Mouse (Mus musculus): ENCODE data around the gene Trem2. TPM values are rescaled to one million over a fixed set of nuclear protein-coding genes. Genes with fewer than 3 reads are reported as not detected.
A peak's percentile ranks its signal among the peaks of the same experiment; 100 is the strongest.
"Not testable (repeated sequence)": the region's sequence is repeated elsewhere in the genome, so short reads cannot be mapped to it uniquely, and the experiment has no call there.

Gene Trem2
- total RNA-seq, 2 experiments from 2014 or later, result 2.8 to 3.7 TPM

DNA sequence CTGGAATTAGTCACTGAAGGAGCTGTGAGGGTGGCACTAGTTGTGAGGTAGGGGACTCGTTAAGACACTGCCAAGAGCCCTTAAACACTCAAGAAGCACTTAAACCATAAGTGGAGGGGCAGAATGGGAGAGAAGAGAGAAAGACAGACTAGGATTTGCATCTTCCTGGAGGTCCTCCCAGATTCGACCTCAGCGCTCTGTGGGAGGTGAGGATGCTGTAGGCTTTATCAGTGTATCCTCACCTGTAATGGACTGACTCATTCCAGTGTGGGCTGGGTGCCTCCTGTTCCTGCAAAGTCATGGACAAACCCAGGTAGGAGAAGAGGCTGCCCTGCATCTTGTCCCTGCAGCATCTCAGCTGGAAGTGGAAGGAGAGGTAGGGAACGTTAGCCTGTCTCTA is 633 bp downstream of the Trem2 start:
- no peak for ATAC-seq (replicated peaks; ENCODE audit: poor library complexity, severe bottlenecking)

DNA sequence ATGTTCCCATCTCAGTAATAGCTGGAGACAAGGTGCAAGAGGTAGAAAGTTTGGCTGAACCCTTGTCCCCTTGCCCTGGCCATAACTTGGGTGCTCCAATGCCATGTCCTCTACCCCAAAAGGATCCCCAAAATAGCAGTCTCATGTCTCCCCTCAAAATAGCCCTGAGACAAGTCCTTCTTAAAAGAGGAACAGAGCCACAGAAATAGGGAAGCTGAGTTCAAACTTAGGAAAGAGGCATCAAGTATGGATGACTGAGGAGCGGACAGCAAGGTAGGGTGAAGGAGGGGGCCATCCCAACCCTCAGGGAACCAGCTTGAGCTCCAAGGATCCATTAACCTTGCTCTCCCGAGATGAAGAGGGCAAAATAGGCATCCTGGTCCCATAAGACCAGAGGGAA is 1.1 kb downstream of the Trem2 start:
- ATAC-seq (replicated peaks; ENCODE audit: poor library complexity, severe bottlenecking), result peak; percentile 85

DNA sequence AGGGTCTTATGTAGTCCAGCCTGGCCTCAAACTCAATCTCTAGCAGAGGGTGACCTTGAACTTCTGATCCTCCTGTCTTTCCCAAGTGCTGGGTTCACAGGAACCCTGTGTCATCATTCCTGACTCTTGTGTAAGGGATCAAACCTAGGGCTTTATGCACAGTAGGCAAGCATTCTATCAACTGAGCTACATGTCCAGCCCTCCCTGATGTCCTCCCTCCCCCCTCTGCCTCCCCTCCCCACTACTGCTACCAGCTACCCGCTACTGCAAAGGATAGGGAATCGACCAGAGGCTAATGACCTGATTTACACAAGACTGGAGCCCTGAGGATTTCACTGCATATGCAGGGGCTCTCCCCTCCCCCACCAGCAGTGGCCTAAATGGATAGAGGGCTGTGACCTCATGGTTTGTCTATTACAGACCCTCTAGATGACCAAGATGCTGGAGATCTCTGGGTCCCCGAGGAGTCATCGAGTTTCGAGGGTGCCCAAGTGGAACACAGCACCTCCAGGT is 4.5 kb downstream of the Trem2 start:
- ATAC-seq (replicated peaks; ENCODE audit: poor library complexity, severe bottlenecking), result no peak

DNA sequence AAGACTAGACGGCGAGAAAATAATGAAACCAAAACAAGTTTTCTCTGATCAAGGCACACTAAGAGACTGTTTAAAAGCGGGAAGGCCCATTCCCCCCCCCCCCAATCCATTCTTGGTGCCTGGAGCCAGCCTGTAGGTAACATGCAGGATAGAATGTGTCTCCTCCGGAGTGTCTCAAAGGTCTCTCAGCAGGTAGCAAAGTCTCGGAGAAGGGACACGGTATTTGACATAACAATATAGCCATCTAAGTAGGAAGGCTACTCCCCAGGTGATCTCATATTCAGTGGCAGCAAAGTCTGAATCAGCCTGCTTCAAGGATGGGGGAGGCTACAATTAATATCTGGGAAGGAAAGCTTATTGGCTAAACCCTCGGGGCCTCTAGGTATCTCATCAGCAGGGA is 6.8 kb downstream of the Trem2 start:
- ATAC-seq (replicated peaks; ENCODE audit: poor library complexity, severe bottlenecking), result not testable (repeated sequence)

DNA sequence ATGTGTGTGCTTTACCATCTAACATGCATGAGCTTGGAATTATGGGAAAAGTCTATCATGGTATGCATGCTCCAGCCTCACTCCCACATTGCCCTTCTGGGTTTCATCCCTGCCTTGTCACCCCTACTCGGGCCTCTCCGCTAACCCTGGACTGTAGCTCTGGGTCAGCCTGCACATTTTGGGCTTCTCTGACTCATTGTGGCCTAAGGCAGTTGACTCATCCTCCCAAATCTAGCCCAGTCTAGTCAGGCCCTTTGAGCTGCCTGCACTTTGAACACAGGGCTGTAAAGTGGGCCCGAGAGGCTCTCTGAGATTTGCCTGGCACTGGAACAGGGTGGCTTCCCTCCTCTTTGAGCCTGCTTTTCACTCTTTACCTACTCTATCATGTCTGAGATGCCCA is 9.6 kb downstream of the Trem2 start:
- ATAC-seq (replicated peaks; ENCODE audit: poor library complexity, severe bottlenecking), result no peak

DNA sequence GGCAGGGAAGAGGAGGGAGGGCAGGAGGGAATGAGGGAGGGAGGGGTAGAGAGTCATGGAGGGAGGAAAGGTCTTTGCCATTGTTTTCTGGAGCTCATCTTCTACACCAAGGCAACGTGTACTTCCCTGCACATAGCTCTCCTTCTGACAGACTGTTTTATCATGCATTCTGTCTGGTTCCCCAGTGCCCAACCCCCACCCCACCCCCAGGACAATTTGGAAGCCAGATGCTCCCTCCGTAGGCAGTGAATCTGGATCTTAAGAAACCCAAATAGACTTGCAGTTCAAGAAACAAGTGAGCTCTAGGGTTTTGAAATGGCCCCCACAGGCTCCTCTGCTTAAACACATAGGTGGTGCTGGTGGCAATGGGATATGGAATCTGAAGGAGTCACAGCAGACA is 11.7 kb downstream of the Trem2 start:
- ATAC-seq (replicated peaks; ENCODE audit: poor library complexity, severe bottlenecking), result no peak

DNA sequence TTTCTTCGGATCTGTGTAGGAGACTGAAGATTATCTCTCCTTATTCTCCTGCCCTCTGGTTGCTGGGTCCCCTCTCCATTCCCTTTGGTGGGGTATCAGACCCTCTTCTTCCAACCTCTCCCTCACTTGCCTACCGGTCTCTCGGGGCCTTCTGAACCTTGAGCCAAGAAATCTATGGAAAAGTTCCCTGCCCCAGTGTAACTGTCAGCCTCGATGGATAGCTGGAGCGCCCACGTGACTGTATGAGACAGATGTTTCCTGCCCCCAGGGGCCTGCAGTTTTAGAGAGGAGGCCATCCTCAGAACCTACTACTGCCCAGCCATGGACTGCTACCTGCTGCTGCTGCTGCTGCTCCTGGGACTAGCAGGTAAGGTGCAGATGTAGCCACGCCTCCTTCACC is 13.4 kb downstream of the Trem2 start, which contains the start of gene Treml1:
Treml1 (plus strand) TSS at position 301 of the 400 bp plus-strand sequence.
- ATAC-seq (replicated peaks; ENCODE audit: poor library complexity, severe bottlenecking), result no peak

DNA sequence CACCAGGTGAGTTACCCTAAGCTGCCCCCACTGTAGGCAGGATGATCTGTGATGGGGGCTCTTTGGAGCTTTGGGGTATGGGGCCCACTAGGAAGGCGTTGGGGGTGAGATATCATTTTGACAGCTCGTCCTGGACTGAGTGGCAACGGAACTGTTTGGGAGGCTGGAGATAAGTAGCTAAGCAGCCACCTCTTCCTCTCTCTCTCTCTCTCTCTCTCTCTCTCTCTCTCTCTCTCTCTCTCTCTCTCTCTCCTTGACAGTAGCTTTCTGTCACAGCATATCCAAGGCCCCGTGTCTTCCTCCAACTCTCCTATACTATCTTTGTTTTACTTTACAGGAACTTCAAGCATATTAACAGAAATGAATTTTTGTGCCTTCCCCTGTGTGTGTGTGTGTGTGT is 14.3 kb downstream of the Trem2 start:
- no peak for ATAC-seq (replicated peaks; ENCODE audit: poor library complexity, severe bottlenecking)

DNA sequence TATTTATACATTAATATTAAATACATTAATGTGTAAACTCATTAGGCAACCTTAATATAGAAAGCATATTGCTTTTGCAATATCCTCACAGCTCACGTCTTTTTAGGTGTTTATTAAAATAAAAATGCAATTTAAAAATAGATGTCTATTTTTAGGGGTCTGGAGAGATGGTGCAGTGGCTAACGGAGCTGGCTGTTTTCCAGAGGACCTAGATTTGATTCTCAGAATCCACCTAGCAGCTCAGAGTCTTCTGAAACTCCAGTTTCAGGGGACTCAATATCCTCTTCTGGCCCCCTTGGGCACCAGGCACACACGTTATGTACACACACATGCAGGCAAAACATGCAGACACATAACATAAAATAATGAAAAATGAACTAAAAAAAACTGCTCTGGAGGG is 16.1 kb downstream of the Trem2 start:
- no peak for ATAC-seq (replicated peaks; ENCODE audit: poor library complexity, severe bottlenecking)

DNA sequence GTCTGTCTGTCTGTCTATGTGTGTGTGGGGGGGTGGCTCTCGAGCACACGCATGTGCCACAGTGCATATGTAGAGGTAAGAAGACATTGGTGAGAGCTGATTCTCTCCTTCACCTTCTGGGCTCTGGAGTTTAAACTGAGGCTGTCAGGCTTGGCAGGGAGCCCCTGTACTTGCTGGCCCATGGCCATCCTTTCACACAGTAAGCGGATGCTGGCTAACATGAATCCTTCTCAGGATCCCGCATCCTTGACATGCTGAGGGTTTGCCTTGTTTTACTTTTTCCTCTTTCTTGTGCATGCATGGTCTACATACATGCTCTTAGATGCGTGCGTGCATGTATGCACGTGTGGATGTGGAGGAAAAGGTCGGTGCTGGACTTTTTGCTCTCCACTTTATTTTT is 16.8 kb downstream of the Trem2 start:
- no peak for ATAC-seq (replicated peaks; ENCODE audit: poor library complexity, severe bottlenecking)

DNA sequence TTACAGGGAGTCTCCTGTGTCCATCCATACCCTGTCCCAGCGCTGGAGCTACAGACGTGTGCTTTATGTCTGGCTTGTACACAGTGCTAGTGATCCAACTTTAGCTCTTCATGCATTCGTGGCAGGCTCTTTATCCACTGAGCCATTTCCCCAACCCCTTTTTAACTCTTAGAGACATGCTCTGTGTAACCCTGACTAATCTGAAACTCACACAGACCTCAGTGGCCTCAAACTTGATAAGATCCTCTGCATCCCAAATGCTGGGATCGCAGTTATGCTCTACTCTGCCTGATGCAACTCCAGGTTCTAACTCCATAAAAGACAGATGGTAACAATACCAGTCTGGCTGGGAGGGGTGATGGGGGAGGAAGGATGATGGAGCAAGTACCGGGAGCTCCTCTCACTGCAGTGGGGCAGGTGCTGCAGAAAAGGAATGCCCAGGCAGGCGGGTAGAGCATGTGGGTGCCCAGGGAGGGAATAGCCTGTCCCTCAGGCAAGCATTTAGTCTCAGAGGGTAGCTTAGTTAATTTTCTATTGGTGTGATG is 17.3 kb downstream of the Trem2 start:
- no peak for ATAC-seq (replicated peaks; ENCODE audit: poor library complexity, severe bottlenecking)

DNA sequence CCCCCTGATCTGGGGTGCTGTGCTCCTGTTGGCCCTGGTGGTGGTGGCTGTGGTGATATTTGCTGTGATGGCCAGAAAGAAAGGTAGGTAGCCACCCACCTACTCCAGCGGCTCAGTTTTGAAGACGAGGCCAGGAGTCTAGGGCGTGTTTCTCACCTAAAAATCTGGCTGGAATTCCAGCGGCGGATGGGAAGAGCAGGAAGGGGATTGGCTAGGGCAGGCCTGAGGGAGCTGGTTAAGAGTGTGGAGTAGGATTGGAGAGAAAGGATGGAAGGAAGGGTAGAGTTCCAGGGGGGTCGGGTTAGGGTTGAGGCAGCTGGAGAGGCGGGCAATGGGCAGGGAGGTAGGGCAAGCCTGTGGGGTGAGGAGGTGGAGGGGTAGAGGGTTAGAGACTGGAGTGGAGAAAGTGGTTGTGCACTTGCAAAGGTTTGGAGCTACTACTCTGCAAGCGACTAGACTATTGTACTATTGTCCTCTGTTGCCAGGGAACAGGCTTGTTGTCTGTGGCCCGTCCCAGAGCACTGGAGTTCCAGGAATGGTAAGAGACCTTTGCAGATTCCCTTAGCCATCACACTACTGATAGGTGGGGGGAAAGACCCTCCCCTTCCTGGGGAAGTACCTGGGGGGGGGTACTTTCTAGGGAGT is 19.4 kb downstream of the Trem2 start:
- no peak for ATAC-seq (replicated peaks; ENCODE audit: poor library complexity, severe bottlenecking)

DNA sequence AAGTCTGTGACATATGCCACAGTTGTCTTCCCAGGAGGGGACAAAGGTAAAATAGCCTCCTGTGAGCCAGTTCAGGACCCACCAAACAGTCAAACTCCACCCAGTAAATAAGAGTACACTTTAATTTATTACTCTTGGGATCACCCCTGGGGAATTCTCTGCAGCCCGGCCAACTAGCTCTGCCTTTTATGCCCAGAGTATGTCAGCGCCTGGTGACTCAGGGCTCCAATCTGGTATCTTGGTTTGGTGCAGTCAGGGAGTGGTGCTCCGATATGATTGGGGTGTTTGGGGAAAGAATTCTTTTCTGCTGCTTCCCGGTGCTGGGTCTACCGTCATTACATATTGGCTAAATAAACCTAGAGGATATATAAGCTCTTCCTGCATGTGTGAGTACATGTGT is 20.6 kb downstream of the Trem2 start:
- ATAC-seq (replicated peaks; ENCODE audit: poor library complexity, severe bottlenecking), result no peak

DNA sequence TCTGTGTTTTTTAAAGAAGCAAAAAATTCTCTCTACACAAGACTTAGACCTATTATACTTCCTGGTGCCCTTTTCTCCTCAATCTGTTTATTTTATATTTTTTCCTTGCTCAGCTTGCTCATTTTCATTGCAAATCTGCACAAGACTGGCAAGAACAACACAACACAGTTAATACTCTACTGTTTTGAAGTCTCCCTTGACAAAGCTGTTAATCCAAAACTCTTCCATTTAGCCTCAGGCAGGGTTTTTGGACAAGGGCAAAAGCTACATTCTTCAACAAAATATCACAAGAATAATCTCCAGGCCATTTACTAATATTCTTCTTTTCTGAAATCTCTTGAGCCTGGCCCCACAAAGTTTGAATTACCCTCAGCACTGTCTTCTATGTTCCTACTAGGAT is 25.4 kb downstream of the Trem2 start:
- no peak for ATAC-seq (replicated peaks; ENCODE audit: poor library complexity, severe bottlenecking)

DNA sequence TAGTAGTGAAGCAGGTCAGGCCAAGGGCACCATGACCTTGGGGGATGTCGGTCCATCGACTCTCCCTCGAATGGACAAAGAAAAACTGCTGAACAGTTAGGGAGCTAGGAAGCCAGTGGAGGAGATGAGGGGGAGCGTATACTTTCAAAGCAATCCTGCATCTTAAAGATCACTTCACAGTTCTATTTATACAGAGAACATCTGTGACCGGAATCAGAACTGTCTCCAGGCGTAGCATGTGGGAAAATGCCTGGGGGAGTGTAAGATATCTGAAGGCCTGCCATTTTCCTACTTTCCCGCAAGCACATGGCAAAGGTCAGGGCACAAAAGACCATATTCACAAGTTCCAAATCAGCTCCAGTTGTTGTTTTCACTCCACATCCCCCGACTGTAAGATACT is 26.8 kb downstream of the Trem2 start:
- ATAC-seq (replicated peaks; ENCODE audit: poor library complexity, severe bottlenecking), result no peak

DNA sequence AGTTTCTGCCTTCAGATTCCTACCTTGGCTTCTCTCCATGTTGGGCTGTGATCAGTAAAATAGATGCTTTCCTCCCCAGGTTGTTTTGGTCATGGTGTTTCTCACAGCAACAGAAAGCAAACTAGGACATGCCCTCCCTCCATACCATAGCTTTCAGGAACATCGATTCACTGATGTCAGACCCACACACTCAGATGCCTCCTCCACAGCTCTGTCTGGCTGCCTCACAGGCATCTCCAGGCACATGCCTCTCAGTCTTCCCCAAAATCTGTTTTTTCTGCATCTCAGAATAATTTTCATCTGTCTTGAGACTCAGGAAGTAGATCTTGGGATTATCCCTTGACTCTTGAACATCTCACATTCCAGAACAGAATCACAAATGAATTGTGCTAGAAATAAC is 29.9 kb downstream of the Trem2 start:
- no peak for ATAC-seq (replicated peaks; ENCODE audit: poor library complexity, severe bottlenecking)

DNA sequence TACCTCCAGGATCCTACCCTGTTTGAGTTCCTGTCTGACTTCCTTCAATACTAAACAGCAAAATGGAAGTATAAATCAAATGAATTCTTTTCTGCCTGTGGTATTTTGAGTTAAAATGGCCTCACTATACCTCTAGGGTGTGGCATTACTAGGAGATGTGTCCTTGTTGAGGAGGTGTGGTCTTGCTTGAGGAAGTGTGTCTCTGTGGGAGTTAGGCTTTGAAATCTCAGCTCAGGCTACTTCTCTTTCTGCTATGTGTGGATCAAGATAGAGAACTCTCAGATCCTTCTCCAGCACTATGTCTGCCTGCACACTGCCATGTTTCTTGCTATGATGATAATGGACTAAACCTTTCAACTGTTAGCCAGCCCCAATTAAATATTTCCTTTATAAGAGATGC is 32.8 kb downstream of the Trem2 start:
- peak; percentile 84 for ATAC-seq (replicated peaks; ENCODE audit: poor library complexity, severe bottlenecking)

DNA sequence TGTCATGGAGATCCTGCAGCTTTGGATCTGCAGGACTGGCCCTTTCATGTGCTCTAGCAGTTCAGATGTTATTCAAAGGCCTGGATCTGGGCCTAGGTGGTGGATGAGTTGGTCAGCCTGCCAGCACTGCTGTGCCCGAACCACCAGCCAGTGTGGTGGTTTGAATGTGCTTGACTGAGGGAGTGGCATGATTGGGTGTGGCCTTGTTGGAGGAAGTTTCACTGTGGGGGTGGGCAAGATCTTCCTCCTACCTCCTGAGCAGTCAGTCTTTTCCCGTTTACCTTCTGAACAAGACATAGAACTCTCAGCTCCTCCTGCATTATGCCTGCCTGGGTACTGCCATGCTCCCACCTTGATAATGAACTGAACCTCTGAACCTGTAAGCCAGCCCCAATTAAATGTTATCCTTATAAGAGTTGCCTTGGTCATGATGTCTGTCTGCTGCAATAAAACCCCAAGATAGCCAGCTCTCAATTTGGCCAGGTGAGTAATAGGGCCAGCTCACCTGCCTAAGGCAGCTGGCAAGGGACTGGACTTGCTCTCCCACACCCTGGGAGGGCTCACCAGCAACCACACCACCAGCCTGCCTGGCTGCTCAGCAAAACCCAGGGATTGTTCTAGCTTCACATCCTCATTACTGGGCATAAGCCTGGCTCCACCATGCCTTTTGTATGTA is 39.7 kb downstream of the Trem2 start:
- ATAC-seq (replicated peaks; ENCODE audit: poor library complexity, severe bottlenecking), result peak; percentile 27; the same call in 1 of the 2 replicates

DNA sequence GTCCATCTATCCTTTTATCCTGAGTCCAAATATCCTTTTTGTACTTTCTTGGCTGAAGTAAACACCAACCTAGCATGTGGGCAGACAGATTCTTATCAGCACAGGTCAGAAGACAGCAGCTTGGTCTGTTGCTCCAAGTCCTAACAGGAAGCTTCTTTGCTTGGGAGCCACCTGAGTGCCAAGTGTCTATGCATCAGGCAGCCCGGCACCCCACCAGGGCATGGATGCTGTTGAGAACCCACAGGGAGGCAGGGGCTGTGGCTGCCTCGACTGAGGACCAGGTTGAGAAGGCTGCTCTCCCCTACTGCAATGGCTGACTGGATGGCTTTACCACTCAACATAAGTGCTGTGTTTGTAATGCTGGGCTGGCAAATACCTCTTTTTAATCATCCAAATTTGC is 42.5 kb downstream of the Trem2 start:
- no peak for ATAC-seq (replicated peaks; ENCODE audit: poor library complexity, severe bottlenecking)

DNA sequence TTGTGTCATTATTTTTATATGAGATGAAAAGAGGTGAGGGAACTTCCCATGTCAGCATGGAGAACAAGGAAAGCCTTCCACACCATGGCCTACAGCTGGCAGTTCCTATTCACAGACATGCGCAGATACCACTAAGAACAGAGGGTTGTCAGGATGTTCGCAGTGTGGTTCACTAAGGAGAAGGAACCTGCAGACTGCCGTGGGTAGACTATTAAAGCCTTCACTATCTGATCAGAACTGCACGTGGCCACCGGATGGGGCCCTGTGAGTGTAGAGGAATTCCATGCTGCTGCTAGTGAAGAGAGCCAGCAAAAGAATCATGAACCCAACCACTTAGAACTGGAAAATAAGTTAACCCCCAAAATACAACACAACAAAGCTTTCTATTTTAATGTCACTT is 43.2 kb downstream of the Trem2 start:
- no peak for ATAC-seq (replicated peaks; ENCODE audit: poor library complexity, severe bottlenecking)

DNA sequence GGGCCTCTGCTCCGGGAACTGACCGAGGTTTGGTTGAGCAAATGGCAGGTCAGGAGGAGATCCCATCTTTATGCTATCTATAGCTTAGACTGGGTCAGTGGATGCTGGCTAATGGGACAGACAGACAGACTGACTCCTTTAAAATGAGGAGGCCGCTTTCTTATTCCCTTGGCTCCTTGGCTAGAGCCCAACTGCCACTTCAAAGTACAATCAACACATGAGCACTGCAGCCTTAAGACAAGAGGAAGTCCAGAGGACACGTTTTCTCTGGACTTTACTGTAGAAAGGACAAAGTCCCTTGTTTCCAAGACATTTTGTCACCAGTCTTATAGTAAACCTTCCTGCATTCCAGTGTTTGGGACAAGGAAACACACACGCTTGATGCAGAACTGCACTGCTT is 45.2 kb downstream of the Trem2 start:
- ATAC-seq (replicated peaks; ENCODE audit: poor library complexity, severe bottlenecking), result no peak

DNA sequence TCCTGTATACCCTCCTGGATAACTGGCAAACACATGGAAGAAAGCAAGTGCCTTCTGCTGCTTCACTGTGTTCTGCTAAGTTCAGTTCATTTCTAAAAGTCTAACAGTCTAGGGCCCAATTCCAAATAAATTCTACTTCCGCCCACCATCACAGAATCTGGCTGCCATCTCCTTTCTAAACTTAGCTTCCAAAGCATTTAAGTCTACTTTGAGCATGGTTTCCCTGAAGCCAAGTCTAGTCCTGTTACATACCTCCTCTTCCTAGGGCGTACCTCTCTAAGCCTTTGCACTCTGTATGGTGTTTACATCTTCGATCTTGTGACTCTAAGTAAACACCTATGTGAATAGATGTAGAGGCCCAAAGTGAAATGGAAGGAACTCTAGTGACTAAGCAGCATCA is 46.4 kb downstream of the Trem2 start:
- ATAC-seq (replicated peaks; ENCODE audit: poor library complexity, severe bottlenecking), result no peak
